Comparison of ENCODE assay signal across 14 mouse cellular contexts in the genomic region with DNA sequence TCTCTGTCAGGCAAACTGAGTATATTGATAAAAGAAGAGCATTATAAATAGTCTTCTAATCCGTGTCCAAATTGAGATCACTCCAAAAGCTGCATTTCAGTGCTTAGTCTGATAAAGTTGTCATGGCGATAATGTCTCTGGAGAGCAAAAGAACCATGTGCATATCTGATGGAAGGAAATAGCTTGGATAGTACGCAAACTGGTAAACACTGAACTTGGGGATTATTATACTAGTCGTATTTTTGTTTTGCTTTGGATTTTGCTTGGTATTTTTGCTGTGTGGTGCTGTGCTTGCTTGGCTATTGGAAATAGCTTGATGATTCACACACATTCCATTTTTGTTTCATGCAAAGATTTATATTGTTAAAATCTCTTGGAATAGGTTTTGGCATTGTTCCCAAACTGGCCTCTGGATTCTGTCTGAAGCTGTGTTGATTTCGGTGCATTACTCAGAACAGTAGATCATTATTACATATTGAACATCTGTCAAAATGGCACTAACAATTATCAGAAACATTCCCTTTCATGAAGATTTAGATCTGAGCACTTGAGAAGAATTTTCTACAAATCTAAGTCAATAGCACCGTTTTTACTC.
A peak's percentile ranks its signal among the peaks of the same experiment; 100 is the strongest.
DNase-seq lines count a peak whose midpoint lies in the region.
"Had no signal": no experiment of that assay in that cellular context is flagged by ENCODE, and none has a peak within 500 bp of the region (broad histone marks: within the 10 kb centered on the region; RNA-seq: fewer than 3 reads in every experiment).

No protein-coding gene starts in this region.

- no peaks in the 10 kb centered on the region for H3K9me3 ChIP-seq in heart, embryonic 10.5 days
- H3K9me3 ChIP-seq: limb, embryonic 12.5 days; liver, embryonic 15.5 days had no signal

- peak; percentile 11 for DNase-seq in heart, adult 8-10 months (ENCODE audit: low spot score)
- no peak for DNase-seq in heart, embryonic 10.5 days (ENCODE audit: low spot score)
- DNase-seq in left cerebral cortex, postnatal 25 days (ENCODE audit: low spot score in 2 of 2): peak; percentile 5 to 18
- DNase-seq in left cerebral cortex, adult 9 months (ENCODE audit: low spot score in 2 of 2): no peak
- peak; percentile 29 for DNase-seq in layer of hippocampus, adult 9-11 months
- peak; percentile 24 for DNase-seq in retina, embryonic 14.5 days (ENCODE audit: low spot score)
- no peak for DNase-seq in kidney, postnatal 10 days
- DNase-seq: cerebellum, adult 2 months; heart, adult 2 months; heart, postnatal 4 days; kidney, adult 18-20 months; thymus, postnatal 14 days had no signal

- intact Hi-C loops in left cerebral cortex, postnatal 25 days (cut with DNase I): no loop called here

- WGBS in heart, embryonic 10.5 days: 66% methylated on average over 6 of the region's 6 CpGs

- H3K4me3 ChIP-seq in heart, embryonic 10.5 days: no peak overlapping the region
- H3K4me3 ChIP-seq: heart, adult 2 months; limb, embryonic 12.5 days; liver, embryonic 15.5 days had no signal

- H3K4me1 ChIP-seq in heart, embryonic 10.5 days: 0 out of 2 replicates have a peak, but pooled peaks cover 4% of the 10 kb centered on the region
- H3K4me1 ChIP-seq: limb, embryonic 12.5 days; liver, embryonic 15.5 days had no signal

- no peaks in the 10 kb centered on the region for H3K27me3 ChIP-seq in heart, embryonic 10.5 days (ENCODE audit: insufficient read depth, poor library complexity, severe bottlenecking)
- H3K27me3 ChIP-seq: limb, embryonic 12.5 days; liver, embryonic 15.5 days had no signal

- H3K27ac ChIP-seq in heart, embryonic 10.5 days: no peak overlapping the region
- H3K27ac ChIP-seq: heart, adult 2 months; limb, embryonic 12.5 days; liver, embryonic 15.5 days had no signal

- H3K36me3 ChIP-seq in heart, embryonic 10.5 days: no peaks in the 10 kb centered on the region
- H3K36me3 ChIP-seq: limb, embryonic 12.5 days; liver, embryonic 15.5 days had no signal

Comparison
In these comparisons a context has a peak if more than half of its experiments do, and no peak if none do; other contexts are left out.
1. DNase-seq: peak in heart, adult 8-10 months (single experiment), left cerebral cortex, postnatal 25 days (2 of 2), layer of hippocampus, adult 9-11 months (single experiment) and retina, embryonic 14.5 days (single experiment); none in heart, embryonic 10.5 days (single experiment), left cerebral cortex, adult 9 months (0 of 2) and kidney, postnatal 10 days (single experiment).